Mouse (Mus musculus) layer of hippocampus, adult 11-12 months (tissue): ENCODE data around the gene Ppp1r26.
"Not testable (repeated sequence)": the region's sequence is repeated elsewhere in the genome, so short reads cannot be mapped to it uniquely, and the experiment has no call there.

Source experiments
- DNase-seq: peaks from one replicate; pipeline ENCODE4 v3.0.0; 2022; ENCODE audit warnings: low spot score

Ppp1r26 gene

DNA sequence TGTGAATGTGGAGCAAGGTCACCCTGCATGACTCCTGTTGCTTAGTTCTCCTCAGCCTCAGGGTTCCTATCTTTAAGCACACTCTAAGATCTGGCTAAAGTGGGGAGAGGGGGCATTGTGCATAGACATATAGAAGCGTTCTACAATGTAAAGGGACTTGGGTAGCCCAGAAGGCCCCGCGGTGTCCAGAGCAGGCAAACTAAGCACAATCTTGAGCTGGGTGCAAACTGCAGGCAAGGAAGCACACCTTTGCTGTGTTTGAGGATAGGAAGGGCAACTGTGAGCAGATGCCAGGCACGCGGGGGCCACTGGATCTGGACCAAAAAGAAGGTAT, 452 bp upstream of the Ppp1r26 start:
- no peak for DNase-seq

DNA sequence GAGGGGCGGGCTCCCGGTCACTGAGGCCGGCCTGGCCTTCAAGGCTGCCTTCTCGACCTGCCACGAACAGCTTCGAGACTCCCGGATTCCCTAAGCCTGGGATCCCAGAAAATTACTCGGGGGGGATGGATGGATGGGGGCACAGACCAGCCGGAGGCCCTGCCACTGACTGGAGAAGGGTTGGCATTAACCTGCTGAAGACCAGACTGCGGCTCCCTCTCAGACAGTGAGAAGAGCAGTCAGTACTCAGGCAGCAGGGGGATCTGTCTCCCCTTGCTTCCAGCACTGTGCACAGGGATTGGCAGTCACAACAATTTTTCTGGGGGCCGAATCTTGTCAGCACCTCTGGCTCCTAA, 693 bp downstream of the Ppp1r26 start:
- DNase-seq, result no peak

DNA sequence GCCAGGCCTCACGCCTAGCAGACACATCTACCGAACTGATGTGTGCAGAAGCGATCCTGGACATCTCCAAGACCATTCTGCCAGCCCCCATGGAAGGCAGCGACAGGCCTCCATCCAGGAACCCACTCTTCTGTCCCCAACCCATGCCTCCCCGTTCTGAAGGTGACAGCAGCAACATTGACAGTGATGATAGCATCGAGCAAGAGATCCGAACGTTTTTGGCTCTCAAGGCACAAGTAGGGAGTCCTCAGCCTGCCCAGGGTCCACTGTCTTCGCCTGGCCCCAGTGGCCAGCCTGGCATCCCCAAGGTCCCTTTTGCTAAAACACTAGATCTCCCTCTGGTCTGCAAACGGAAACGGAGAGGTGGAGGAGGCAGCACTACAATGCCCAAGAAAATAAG, 5.1 kb downstream of the Ppp1r26 start:
- no peak for DNase-seq

DNA sequence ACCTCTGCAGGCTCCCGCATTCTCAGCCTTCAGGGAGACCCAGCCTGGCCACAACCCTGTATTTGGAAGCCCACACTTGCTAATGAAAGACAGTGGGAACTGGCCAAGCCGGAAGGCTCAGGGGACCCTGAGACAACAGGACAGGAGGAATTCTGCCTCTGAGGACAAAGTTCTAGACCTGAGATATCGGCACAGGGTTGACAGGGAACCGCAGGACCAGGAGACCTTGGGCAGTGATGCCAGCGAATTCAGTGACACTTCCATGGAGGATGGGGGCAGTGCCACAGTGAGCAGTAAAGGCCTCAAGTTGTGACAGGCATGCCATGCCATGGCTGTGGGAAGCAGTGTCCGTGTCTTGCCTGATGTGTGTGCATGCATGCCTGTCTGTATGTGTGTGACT, 6.9 kb downstream of the Ppp1r26 start:
- DNase-seq, result no peak

DNA sequence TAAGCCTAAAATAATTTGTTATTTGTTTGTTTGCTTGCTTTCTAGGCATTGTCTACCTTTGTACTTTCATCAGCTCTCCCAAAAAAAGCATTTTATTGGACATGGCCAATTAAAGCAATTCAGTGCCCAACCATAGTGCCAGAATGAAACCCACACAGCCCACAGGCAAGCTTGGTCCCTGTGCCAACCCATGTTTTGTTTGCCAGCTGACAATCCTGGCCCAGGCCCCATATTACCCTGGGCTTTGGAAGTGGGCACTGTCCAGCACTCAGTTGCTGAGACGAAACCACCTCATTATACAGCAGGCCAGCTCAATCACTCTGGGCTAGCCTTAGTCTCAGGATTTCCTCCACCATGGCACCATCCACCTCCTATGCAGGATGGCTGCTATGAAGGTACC, 10.0 kb downstream of the Ppp1r26 start:
- DNase-seq, result no peak

DNA sequence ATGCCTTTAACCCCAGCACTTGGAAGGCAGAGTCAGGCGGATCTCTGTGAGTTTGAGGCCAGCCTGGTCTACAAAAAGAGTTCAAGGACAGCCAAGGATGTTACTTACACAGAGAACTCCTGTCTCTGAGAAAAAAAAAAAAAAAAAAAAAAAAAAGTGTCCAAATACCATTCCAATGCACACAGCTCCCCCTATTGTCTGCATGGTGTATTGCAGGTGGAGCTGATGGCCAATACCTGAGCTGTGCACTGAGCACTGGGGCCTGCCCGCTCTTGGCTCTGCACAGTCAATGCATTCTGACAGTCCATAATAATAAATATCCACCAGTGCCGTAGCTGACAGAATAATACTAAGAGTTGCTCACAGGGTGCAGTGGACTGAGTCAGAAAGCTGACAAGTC, 17.3 kb downstream of the Ppp1r26 start:
- DNase-seq, result peak; percentile 79

DNA sequence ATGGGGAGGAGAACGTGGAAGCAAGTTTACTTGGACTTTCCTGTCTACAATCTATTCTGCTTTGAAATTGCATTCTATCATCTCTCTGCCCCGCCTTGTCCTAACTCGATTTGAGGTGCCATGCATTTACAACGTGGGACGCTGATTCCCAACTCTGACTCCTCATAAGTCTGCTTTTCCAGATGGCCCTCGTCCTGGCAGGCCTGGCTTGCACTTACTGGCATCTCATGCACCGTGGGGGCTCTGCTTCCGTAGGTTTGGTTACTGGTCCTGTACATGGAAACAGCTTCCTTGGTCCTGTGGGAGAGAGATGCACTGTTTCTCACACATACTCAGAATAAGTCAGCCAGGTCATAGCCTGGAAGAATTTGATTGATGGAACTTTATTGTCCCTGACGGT, 18.3 kb downstream of the Ppp1r26 start:
- DNase-seq, result no peak

DNA sequence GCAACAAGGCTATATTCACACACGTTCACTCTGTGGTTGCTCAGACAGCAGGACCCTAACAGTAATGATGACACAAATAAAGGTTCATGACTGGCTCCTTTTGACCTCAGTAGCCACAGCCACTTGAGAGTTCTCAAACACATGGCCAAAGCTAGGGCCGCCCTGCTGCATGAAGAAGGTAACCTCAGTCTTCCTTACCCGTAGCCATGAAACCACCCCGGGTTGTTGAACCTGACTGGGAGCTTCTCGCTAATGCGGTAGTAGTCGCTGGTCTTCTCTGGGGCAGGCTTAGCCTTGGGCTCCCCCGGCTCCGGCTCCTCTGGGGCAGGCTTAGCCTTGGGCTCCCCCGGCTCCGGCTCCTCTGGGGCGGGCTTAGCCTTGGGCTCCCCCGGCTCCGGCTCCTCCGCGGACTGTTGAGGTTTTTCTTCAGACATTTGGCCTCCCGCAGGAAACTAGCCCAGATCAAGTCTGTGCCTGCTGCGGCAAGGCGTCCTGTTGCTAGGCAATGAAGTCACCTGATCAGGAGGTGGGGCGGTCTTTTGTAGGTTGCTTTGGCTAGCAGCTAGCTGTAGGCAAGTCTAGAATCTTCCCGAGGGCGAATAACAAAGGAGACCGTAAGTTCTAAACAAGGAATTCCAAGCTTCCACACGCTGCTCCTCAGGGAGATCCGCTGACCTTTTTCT, 19.4 kb downstream of the Ppp1r26 start, which contains the start of gene 1700007K13Rik:
1700007K13Rik (minus strand) TSS at position 497 of the 683 bp plus-strand sequence.
- peak; percentile 61 for DNase-seq

DNA sequence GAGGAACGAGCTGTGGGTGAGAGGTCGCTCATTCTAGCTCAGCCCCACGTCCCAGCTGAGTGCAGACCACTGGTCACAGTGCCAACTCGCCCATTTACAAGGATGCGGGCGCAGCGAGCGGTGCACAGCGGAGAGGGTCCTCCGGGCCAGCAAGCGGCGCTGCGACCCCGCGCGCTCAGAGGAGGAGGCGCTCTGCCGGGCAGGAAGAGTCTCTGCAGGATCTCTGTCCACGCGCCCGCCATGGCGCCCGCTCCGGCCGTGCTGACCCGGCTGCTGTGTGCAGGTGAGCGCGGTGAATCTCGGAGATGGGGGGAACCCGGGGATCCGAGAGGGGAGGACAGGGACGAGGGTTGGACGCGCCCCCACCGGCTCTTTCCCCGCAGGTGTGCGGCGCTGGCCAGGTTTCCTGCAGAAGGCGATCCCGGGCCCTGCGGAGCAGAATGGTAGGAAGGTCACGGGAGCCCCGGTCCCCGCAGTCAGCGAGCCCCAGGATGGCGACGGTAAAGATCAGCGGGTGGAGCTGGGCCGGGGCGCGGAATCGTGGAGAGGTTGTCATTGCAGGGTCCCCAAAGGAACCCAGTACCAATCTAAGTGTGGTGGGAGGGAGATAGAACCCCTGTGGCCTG, 21.4 kb downstream of the Ppp1r26 start, which contains the start of gene Mrps2:
Mrps2 (plus strand) TSS at position 207 of the 626 bp plus-strand sequence.
- DNase-seq, result peak; percentile 86

DNA sequence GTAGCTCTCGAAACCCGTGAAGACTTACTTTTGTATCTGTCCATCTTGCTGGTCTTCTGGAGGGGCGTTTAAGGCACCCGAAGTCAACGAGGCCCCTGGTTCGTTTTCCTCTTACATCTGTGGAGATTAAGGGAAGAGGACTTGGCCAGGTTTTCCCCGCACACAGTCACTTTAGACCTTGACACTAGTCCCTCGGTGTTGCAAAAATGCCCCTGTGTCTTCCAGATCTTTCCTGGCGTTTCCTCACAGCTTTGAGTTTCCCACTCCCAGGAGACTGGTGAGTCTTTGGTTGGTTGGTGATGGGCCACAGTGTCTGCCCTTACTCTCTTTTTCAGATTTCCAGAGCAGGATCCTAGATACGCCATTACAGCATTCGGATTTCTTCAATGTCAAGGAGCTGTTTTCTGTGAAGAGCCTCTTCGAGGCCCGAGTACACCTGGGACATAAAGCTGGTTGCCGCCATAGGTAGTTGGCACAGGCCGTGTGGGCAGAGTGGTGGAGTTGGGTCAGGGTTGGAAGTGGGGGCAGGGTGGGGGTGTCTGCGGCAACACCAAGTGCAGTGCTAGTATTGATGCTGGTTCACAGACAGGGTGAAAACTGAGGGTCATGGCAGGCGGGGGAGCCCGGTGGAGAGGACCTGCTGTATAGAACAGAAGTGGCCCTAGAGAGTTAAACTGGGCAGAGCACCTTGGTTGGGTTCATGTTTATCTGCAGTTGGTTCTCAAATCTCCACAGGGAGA, 22.1 kb downstream of the Ppp1r26 start:
- DNase-seq, result no peak

DNA sequence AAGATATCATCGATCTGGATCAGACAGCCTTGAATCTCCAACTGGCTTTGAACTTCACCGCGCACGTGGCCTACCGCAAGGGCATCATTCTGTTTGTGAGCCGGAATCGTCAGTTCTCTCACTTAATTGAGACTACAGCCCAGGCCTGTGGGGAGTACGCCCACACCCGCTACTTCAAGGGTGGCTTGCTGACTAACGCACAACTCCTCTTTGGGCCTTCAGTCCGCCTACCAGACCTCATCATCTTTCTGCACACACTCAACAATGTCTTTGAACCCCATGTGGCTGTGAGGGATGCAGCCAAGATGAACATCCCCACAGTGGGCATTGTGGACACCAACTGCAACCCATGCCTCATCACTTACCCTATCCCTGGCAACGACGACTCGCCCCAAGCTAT, 22.9 kb downstream of the Ppp1r26 start:
- DNase-seq, result no peak

DNA sequence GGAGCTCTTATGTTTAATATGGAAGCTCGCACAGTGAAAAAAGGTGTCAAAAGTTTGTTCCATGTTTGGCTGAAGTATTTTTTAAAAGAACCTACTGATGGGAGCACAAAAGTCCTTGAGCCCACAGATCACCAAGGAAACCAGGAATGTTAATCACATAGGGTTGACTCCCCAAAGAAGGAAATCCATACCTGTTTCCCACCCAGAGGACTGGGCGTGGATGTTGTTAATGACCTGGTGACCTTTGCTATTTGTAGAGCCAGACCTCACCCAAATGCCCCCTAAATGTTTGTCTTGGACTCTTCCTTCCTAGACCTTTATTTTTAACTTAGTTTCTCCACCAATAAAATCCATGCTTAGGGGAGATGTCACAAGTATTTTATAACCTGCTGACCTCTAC, 24.0 kb downstream of the Ppp1r26 start:
- no peak for DNase-seq

DNA sequence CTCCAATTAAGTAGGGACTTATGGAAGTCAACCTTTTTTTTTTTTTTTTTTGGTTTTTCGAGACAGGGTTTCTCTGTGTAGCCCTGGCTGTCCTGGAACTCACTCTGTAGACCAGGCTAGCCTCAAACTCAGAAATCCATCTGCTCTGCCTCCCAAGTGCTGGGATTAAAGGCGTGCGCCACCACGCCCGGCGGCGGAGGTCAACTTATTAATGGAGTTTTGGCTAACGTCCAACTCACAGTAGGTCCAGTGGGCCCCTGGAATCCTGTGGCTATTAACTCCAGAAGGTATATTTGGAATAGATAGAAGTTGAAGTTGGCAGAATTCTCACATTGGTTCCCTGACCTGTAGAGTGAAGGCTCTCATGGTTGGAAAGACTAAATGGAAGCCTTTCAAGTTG, 25.4 kb downstream of the Ppp1r26 start:
- DNase-seq, result not testable (repeated sequence)

DNA sequence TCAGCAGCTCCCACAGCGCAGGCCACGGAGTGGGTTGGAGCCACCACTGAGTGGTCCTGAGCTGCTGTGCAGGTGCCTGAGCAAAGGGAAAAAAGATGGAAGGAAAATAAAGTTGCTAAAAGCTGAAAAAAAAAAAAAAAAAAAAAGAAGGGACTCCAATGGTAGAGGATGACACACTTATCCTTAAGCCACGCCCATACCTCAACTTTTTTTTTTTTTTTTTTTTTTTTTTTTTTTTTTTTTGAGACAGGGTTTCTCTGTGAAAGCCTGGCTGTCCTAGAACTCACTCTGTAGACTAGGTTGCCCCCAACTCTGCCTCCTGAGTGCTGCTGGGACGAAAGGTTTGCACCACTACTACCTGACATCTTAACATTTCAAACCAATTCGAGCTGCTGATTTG, 31.4 kb downstream of the Ppp1r26 start:
- not testable (repeated sequence) for DNase-seq

DNA sequence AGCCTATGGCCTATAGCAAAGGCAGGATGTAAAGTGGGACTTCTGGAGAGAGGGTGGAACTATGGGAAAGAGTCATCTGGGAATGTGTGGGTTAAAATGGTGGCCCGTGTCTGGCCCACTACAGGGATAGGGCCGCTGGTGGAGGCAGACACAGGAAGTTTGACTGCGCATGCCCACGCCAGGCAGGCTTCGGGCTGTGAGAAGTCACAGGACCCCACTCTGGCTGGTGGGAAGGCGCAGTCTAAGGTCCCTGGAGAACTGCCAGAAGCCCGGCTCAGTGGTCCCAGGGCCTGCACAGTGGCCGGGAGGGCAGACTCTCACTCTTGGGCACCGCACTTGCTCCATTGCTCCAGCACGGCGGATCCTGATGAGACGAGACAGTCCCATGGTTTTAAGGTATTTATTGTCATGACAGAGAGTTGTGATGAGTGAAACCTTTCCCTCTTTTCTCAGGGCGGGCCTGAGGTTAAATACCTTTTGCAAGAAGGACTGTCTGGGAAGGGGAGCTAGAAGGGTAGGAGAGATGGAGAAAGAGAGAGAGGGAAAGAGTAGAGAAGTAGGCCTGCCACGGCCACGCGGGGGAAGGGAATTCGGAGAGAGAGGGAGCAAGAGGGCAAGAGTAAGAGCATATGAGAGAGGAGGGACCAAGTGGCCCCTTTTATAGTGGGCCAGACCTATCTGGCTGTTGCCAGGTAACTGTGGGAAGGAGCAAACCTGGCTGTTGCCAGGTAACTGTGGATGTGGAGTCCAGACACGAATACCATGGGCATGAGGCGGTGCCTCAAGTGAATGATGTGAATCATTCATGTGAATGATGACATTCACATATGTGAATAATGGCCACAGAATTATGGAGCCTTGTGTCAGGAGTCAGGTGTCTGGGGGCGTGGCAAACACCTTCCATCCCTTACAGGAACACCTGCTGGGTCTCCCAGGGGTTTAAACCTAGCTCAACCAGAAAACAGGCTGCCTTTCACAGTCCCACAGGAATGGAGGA, 32.9 kb downstream of the Ppp1r26 start:
- DNase-seq, result no peak

DNA sequence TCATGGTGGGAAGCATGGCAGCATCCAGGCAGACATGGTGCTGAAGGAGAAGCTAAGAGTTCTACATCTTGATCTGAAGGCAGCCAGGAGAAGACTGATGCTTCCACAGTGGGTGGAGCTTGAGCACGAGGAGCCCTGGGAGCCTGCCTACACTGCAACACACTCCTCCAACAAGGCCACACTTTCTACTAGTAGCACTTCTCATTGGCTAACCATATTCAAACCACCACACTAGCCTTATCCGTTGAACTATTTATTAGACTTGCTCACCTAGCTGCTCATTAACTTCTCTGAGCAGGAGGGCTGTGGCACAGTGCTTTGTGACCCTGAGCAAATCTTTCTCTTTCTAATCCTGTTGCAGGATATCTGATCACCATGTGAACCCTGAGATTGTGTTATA, 37.3 kb downstream of the Ppp1r26 start:
- no peak for DNase-seq

DNA sequence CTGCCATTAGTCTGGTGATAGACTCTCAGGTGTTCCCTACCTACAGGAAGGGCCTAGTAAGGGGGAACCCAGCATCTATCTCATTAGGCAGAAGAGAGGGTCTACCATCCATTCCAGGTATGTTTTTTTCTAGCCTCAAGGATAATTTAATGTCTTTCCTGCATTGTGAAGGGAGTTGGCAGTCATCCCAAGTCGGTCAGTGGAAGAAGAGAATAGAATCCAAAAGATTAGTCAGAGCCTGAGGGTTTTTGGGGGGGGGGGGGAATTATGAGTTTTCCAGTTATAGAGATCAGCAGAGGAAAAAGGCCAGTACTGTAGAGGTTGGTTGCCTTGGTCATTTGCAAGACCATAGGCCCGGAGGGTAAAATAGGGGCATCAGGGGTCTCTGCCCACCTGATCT, 47.9 kb downstream of the Ppp1r26 start:
- no peak for DNase-seq

DNA sequence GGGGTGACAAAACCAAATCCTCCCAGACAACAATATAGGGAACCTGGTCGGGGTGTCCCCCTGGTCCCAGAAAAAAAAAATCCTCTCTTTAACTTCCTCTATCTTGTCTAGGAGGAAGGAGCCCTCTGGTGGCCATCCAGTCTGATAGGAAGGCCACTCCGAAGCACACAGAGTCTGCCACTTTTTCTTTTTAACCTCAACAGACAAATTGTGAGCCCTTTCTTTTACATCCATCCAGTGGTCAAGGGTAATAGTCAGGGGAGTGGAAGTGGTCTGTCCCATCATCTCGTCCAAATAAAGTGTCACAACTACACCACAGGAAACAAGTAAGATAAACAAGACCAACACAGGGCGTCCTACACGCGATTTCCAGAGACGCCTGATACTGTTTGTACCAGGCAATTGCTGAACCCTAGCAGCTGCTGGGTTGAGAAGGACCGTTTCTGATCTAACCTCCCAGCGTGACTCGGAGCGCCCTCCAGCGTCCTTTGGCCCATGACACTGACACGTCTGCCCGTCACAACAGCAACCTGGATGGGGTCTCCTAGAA, 48.7 kb downstream of the Ppp1r26 start:
- DNase-seq, result peak; percentile 57

DNA sequence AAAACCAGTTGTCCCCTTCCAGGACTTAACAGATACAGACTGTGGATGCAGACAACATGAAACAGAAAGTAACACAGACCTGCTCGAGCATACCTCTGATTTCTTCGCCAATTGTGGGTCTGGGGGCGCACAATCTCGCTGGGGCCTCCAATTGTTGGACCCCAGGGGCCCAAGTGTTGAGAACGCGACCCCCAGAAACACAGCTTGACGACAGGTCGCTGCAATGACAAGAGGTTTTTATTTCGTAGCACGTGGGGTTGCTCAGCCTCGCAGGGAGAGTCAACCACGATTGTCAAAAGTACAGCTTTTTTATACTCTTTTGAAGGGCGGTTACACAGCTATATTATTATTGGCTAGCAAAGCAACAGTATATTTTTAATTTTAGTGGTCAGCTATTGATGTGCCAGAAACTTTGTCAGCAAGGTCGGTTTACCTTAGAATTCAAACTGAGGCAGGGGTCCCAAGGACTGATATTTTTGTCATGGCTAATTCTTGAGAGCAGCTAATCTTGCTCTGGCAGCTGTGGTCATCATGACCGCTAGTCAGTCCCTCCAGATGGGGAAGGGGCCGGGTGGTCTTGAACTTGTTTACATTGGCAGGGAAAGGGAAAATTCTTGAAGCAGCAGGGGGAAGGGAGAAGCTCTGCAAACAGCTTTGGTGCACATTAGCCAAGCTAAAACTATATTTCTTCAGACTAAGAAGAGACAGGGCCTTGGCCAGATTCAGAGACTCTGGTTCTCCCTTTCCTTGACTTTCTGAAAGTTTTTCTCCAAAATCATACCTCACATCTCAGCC, 49.4 kb downstream of the Ppp1r26 start:
- no peak for DNase-seq

DNA sequence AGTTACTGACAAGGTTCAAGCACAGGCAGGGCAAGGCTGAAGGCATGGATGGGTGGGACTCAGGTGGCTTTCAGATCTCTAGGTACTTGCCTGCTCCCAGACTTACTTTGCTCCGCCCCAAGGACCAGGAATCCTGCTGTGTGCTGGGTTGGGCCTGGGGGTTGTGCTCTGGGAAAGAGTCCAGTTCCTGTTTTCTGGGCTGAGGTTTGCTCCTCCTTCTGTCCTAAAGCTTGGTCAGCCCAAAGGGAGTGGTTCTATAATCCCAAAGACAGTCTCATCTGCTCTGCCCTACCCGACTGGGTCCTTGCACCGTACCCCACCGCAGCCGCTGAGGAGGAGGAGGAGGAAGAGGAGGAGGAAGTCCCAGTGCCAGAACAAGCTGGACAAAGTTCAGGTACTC, 50.1 kb downstream of the Ppp1r26 start, which contains the start of gene Gbgt1:
Gbgt1 (plus strand) TSS at position 221 of the 400 bp plus-strand sequence.
- DNase-seq, result no peak

DNA sequence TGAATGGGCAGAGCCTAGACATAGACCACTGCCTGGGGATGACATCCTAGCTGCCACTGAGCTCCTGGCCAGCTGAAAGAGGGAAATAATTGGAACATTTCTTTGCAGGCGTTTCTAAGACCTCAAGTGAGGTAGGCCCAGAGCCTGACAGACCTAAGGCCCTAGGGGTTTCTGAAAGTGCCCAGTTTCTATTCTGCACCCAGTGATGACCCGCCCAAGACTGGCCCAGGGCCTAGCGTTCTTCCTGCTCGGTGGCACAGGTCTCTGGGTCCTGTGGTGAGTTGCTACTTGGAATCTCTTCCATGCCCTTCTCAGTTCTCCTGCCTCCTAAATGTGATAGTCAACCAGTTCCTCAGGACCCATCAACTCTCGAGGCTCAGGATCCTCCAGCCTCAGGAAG, 51.0 kb downstream of the Ppp1r26 start:
- DNase-seq, result no peak
